Mouse (Mus musculus): ENCODE data around the gene Cdc45. TPM values are rescaled to one million over a fixed set of nuclear protein-coding genes. Genes with fewer than 3 reads are reported as not detected.

Gene Cdc45
- total RNA-seq (2023), result 1 to 10 TPM; 4.3 to 6.8 TPM

DNA sequence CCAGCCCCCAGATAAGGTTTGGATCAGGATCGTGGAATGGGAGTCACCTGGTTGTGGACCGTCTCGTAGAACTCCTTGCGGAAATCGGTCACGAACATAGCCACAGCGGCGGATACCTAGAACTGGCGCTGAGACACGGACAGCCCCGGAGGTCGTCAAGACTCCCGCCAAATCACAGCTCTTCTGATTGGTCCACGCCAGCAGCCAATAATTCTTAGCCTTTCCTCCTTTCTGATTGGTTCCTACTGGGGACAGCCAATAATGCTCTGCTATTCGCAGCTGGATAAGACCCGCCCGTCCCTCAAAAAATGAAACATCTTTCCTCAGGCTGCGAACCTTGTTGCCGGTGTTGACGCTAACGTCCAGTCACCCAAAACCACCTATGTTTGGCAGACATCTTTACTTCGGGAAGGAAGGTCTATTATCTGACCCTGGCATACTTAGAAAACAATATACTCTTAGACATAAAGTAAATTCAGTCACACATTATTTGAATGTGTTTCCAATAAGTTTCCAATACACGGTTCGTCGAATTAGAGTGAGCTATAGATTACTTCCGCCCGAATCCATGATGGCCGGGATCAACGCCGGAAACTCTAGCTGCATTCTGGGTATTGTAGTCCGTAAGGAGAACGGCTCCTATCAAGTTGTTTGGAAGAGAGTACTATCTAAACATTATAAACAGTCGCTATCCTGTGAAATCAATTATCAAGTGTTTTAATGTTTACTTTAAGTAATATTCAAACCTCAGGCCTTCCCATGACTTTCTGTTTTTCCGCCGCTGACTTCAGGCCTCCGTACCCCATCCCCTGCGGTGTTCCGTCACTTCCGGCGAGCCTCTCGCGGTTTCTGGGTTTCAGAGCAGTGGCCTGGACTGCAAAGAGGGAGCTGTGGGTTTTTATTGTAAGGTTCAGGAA, at the start of gene Cdc45, which contains the start of gene Ufd1:
Gene Cdc45 (minus strand): TSS at position 520 of the 917 bp plus-strand sequence.
Gene Ufd1 (plus strand): TSS at position 312 of the 917 bp plus-strand sequence.

DNA sequence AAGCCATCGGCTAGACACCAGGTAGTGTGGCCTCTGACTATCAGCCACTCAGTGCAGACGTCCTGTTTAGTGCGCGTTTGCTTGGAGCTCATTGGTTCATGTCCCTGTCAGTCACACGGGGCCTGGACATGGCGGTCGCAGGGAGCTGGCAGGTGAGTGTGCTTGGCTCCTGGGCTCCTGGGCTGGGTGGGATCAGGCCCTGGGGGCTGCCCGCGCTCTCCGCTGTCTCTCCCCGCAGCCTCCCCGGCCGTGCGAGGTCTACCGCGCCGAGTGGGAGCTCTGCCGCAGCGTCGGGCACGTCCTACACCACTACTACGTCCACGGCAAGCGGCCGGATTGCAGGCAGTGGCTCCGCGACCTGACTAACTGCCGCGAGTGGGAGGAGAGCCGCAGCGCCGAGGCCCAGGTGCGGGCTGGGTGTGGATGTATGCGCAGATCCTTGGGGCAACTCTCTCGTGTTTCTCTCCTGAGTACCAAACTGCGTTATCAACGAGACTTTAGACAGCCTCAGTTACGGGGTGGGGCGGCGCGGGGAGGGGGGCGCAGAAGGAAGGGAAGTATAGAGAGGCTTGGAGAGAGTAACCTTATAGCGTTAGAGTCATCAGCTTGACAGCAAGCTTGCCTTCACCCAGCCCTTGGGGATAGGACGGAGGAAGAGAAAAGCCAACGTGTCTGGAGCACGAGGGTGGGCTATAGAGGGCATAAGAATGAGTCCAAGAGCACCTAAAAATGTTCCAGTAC, 24.9 kb upstream of the Cdc45 start, which contains the start of the genes 2510002D24Rik and Gm28539:
Gene 2510002D24Rik (plus strand): TSS at position 111 of the 741 bp plus-strand sequence.
Gene Gm28539 (plus strand): TSS at position 117 of the 741 bp plus-strand sequence.

DNA sequence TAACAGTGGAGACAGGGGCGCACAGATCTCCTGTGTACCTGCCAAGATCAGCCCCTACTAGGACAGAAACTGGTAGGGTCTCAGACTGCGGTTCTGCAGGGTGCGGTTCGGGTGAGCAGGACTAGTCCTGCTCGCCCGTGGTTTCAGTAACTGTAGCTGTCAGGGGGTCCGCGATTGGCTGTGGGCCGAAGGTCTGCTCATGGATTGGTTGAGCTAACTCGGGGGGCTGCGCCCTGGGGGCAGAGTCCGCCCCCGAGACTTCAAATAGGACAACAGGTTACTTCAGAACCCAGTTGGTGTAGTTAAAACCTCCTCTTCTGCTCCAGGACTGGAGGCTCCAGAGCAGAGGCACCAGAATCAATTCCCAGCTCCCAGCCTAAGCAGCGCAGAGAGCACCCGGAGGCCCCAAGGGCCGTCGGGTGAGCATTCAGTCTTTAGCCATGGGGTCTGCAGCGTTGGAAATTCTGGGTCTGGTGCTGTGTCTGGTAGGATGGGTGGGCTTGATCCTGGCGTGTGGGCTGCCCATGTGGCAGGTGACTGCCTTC, 35.2 kb downstream of the Cdc45 start, which contains the start of gene Cldn5:
Gene Cldn5 (plus strand): TSS at position 292 of the 545 bp plus-strand sequence.

Other genes with a start within 250 kb of the Cdc45 start
- gene Tbx1, start 221.3 kb downstream of the Cdc45 start, total RNA-seq (2023), result not detected
- gene Gp1bb, start 189.6 kb downstream of the Cdc45 start, total RNA-seq (2023), result not detected
- not detected for gene Gm49601, start 185.6 kb downstream of the Cdc45 start, total RNA-seq (2023)
- gene Sept5, start 182.0 kb downstream of the Cdc45 start, total RNA-seq (2023), result under 1 TPM; 0.21 to 0.26 TPM
- gene Cldn5, start 35.1 kb downstream of the Cdc45 start, total RNA-seq (2023), result not detected
- gene Ufd1, start 208 bp downstream of the Cdc45 start, total RNA-seq (2023), result 100 to 1,000 TPM; 107 to 114 TPM
- gene 2510002D24Rik, start 24.6 kb upstream of the Cdc45 start, total RNA-seq (2023), result 10 to 100 TPM; 54.9 to 59.3 TPM
- gene Gm28539, start 24.6 kb upstream of the Cdc45 start, total RNA-seq (2023), result 1 to 10 TPM in 1 of 2 experiments, not detected in 1; 4.9 TPM
- gene Mrpl40, start 64.9 kb upstream of the Cdc45 start, total RNA-seq (2023), result 10 to 100 TPM; 37.1 to 41.2 TPM
- 100 to 1,000 TPM in 1 of 2 experiments, 10 to 100 TPM in 1; 84.5 to 111 TPM for gene Hira, start 65.0 kb upstream of the Cdc45 start, total RNA-seq (2023)